Mouse (Mus musculus): ENCODE measurements around the gene Atad5.

DNA sequence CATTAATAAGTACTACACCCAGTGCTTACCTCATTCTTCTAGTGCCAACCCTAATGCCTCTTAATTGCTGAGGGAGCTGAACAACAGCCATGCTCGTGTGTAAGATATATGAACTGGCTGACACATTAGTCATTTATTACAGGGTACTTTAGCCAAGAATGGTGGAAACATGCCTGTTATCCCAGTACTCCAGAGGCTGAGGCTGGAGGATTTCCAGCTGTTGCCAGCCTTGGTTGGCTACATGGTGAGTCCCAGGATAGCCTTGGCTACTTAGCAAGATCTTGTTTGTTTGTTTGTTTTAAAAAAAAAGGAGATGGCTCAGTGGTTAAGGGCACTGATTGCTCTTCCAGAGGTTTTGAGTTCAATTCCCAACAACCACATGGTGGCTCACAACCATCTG lies 10.4 kb upstream of the Atad5 start:
- TF ChIP-seq CTCF (IDR thresholded peaks at IDR 0.05; ENCODE audit: extremely low read depth, insufficient read depth, insufficient read length, insufficient replicate concordance): no peak
- no peak for TF ChIP-seq POLR2A (IDR thresholded peaks at IDR 0.05; ENCODE audit: low read depth, low read length)
